Mouse (Mus musculus): ENCODE results near the gene St3gal3.

GRCm38 (mm10) chr4:118172461-118172860 is 37.7 kb upstream of the St3gal3 start:
- TF ChIP-seq ETS1 (IDR thresholded peaks at IDR 0.05; ENCODE audit: low read depth, low read length), result no peak
- TF ChIP-seq RAD21 (IDR thresholded peaks at IDR 0.05; ENCODE audit: low read depth, low read length), result no peak
